Mouse (Mus musculus) brain, embryonic 14.5 days (tissue): Measurements from ENCODE around the gene Zfp180.

ENCODE experiments used
- CTCF ChIP-seq: fragments of 200-500 bp; IDR thresholded peaks from 2 replicates; pipeline ENCODE4 v1.5.1; 2012; ENCODE audit warnings: inconsistent platforms, mild to moderate bottlenecking, moderate library complexity, borderline replicate concordance; ENCODE audit not compliant: insufficient read depth, insufficient read length; ENCODE audit errors: extremely low read depth
- POLR2A ChIP-seq: fragments of 200-500 bp; IDR thresholded peaks from 2 replicates; pipeline ENCODE4 v1.6.1; 2012; ENCODE audit warnings: mild to moderate bottlenecking, inconsistent platforms, borderline replicate concordance; ENCODE audit not compliant: poor library complexity, insufficient read depth, insufficient read length, severe bottlenecking; ENCODE audit errors: extremely low read depth

- TF ChIP-seq CTCF = no peak
- TF ChIP-seq POLR2A = no peak
Measured at GRCm38 (mm10) chr7:24133425-24133995, 51.8 kb downstream of the Zfp180 start.
